Mouse (Mus musculus) hindbrain, embryonic 13.5 days (tissue): ENCODE measurements at regions not wholly inside any gene's neighbourhood (a gene's known extent, or its start where the extent isn't known, plus 50 kb on each side); places are given as distances from the start of the nearest gene placed in this dataset.

Experiments used
- ATAC-seq: fragments of 200-750 bp; cut with Nextera tagmentation; 2 replicates; pipeline ENCODE4 v1.8.0; 2017; ENCODE audit warnings: moderate TSS enrichment; ENCODE audit not compliant: low FRiP score
- H3K27ac ChIP-seq: fragments of 300-500 bp; sonication (generic); 2 replicates; pipeline ENCODE4 v1.5.1; 2015; ENCODE audit warnings: inconsistent platforms, mild to moderate bottlenecking, moderate library complexity
- H3K27me3 ChIP-seq: fragments of 300-500 bp; sonication (generic); 2 replicates; pipeline ENCODE4 v1.6.1; 2015; ENCODE audit warnings: mild to moderate bottlenecking, inconsistent platforms
- H3K36me3 ChIP-seq: fragments of 300-500 bp; sonication (generic); 2 replicates; pipeline ENCODE4 v1.6.1; 2015; ENCODE audit warnings: mild to moderate bottlenecking, inconsistent platforms
- H3K4me1 ChIP-seq: fragments of 300-500 bp; sonication (generic); replicated peaks from 2 replicates; pipeline ENCODE4 v1.6.1; 2015; ENCODE audit warnings: inconsistent platforms
- H3K4me2 ChIP-seq: fragments of 300-500 bp; sonication (generic); 2 replicates; pipeline ENCODE4 v1.6.1; 2015; ENCODE audit warnings: inconsistent platforms, mild to moderate bottlenecking, moderate library complexity
- H3K4me3 ChIP-seq: fragments of 300-500 bp; sonication (generic); 2 replicates; pipeline ENCODE4 v1.5.1; 2015; ENCODE audit warnings: mild to moderate bottlenecking, inconsistent platforms
- H3K9ac ChIP-seq: fragments of 300-500 bp; sonication (generic); 2 replicates; pipeline ENCODE4 v1.6.1; 2015; ENCODE audit warnings: mild to moderate bottlenecking, inconsistent platforms
- H3K9me3 ChIP-seq: fragments of 300-500 bp; sonication (generic); 2 replicates; pipeline ENCODE4 v1.6.1; 2016; ENCODE audit warnings: inconsistent platforms
- WGBS: fragments of 180-500 bp; shearing (Covaris S2); methylation state at CpG from one replicate; pipeline ENCODE4 v1.1.7; 2015; 5-methylcytosine and 5-hydroxymethylcytosine counted together

GRCm38 (mm10) chr9:62220451-62220850, 61.6 kb downstream of the Spesp1 start:
- no peak overlapping the region for H3K4me3 ChIP-seq
- ATAC-seq: no peak
- no peak overlapping the region for H3K9ac ChIP-seq
- 0 out of 2 replicates have a peak, but pooled peaks cover 3% of the 10 kb centered on the region for H3K27me3 ChIP-seq
- no peak overlapping the region for H3K27ac ChIP-seq
- H3K36me3 ChIP-seq: no peaks in the 10 kb centered on the region
- WGBS: 75% methylated on average over 5 of the region's 5 CpGs
- H3K4me1 ChIP-seq: peaks cover 11% of the 10 kb centered on the region
- no peak overlapping the region for H3K4me2 ChIP-seq
- H3K9me3 ChIP-seq: no peaks in the 10 kb centered on the region

GRCm38 (mm10) chr9:62215151-62215859, 66.7 kb downstream of the Spesp1 start:
- H3K9ac ChIP-seq: no peak overlapping the region
- H3K27ac ChIP-seq: no peak overlapping the region
- ATAC-seq: no peak
- no peaks in the 10 kb centered on the region for H3K36me3 ChIP-seq
- no peak overlapping the region for H3K4me3 ChIP-seq
- no peaks in the 10 kb centered on the region for H3K9me3 ChIP-seq
- H3K4me1 ChIP-seq: peaks cover 25% of the 10 kb centered on the region
- H3K4me2 ChIP-seq: no peak overlapping the region
- 61% methylated on average over 13 of the region's 13 CpGs for WGBS
- H3K27me3 ChIP-seq: 0 out of 2 replicates have a peak, but pooled peaks cover 2% of the 10 kb centered on the region

GRCm38 (mm10) chr9:62214546-62214945, 67.5 kb downstream of the Spesp1 start:
- Histone ChIP-seq H3K4me3 (no peak overlapping the region), H3K4me2 (no peak overlapping the region), H3K9me3 (no peaks in the 10 kb centered on the region), H3K4me1 (peaks cover 25% of the 10 kb centered on the region), H3K27ac (no peak overlapping the region), H3K27me3 (no peaks in the 10 kb centered on the region), H3K9ac (no peak overlapping the region), H3K36me3 (no peaks in the 10 kb centered on the region)
- ATAC-seq: no peak
- 91% methylated on average over 4 of the region's 4 CpGs for WGBS

- no peaks in the 10 kb centered on the region for H3K9me3 ChIP-seq
- H3K4me1 ChIP-seq: peaks cover 25% of the 10 kb centered on the region
- H3K27me3 ChIP-seq: no peaks in the 10 kb centered on the region
- ATAC-seq: no peak
- H3K4me2 ChIP-seq: no peak overlapping the region
- no peak overlapping the region for H3K9ac ChIP-seq
- no peak overlapping the region for H3K4me3 ChIP-seq
- H3K27ac ChIP-seq: peak overlapping the region; percentile 10; the same call in 1 of the 2 replicates
- 53% methylated on average over 6 of the region's 6 CpGs for WGBS
- H3K36me3 ChIP-seq: no peaks in the 10 kb centered on the region
Observed at GRCm38 (mm10) chr9:62212615-62213014, 69.4 kb downstream of the Spesp1 start.

- H3K4me3 ChIP-seq: no peak overlapping the region
- H3K4me1 ChIP-seq: peaks cover 24% of the 10 kb centered on the region
- H3K36me3 ChIP-seq: no peaks in the 10 kb centered on the region
- WGBS: 90% methylated on average over 5 of the region's 5 CpGs
- H3K9me3 ChIP-seq: no peaks in the 10 kb centered on the region
- ATAC-seq: no peak
- no peak overlapping the region for H3K9ac ChIP-seq
- no peak overlapping the region for H3K27ac ChIP-seq
- no peaks in the 10 kb centered on the region for H3K27me3 ChIP-seq
- H3K4me2 ChIP-seq: no peak overlapping the region
Observed at GRCm38 (mm10) chr9:62210815-62211214, 71.2 kb downstream of the Spesp1 start.

GRCm38 (mm10) chr9:62208436-62208835, 73.6 kb downstream of the Spesp1 start:
- Histone ChIP-seq H3K9me3 (no peaks in the 10 kb centered on the region), H3K4me3 (no peak overlapping the region), H3K4me2 (no peak overlapping the region), H3K36me3 (no peaks in the 10 kb centered on the region), H3K27ac (no peak overlapping the region), H3K4me1 (peaks cover 18% of the 10 kb centered on the region), H3K27me3 (no peaks in the 10 kb centered on the region), H3K9ac (no peak overlapping the region)
- WGBS: 63% methylated on average over 5 of the region's 5 CpGs
- ATAC-seq: no peak

- no peaks in the 10 kb centered on the region for H3K27me3 ChIP-seq
- no peaks in the 10 kb centered on the region for H3K4me1 ChIP-seq
- H3K4me2 ChIP-seq: no peak overlapping the region
- H3K9ac ChIP-seq: no peak overlapping the region
- H3K9me3 ChIP-seq: no peaks in the 10 kb centered on the region
- ATAC-seq: no peak
- no peaks in the 10 kb centered on the region for H3K36me3 ChIP-seq
- 71% methylated on average over 4 of the region's 4 CpGs for WGBS
- no peak overlapping the region for H3K27ac ChIP-seq
- no peak overlapping the region for H3K4me3 ChIP-seq
Observed at GRCm38 (mm10) chr9:62205264-62205663, 76.7 kb downstream of the Spesp1 start.

- Histone ChIP-seq H3K4me1 (peaks cover 5% of the 10 kb centered on the region; the same call in 1 of the 2 replicates), H3K4me3 (no peak overlapping the region), H3K9me3 (no peaks in the 10 kb centered on the region), H3K27me3 (no peaks in the 10 kb centered on the region), H3K27ac (no peak overlapping the region), H3K36me3 (no peaks in the 10 kb centered on the region), H3K4me2 (no peak overlapping the region), H3K9ac (no peak overlapping the region)
- no peak for ATAC-seq
- whole genome bisulfite sequencing: 34% methylated on average over 4 of the region's 4 CpGs
Observed at GRCm38 (mm10) chr9:62203556-62203955, 78.5 kb downstream of the Spesp1 start.

- no peaks in the 10 kb centered on the region for H3K36me3 ChIP-seq
- no peak overlapping the region for H3K4me2 ChIP-seq
- H3K4me1 ChIP-seq: peaks cover 5% of the 10 kb centered on the region; the same call in 1 of the 2 replicates
- ATAC-seq: no peak
- no peak overlapping the region for H3K27ac ChIP-seq
- H3K9ac ChIP-seq: no peak overlapping the region
- 82% methylated on average over 2 of the region's 2 CpGs for WGBS
- H3K9me3 ChIP-seq: no peaks in the 10 kb centered on the region
- no peaks in the 10 kb centered on the region for H3K27me3 ChIP-seq
- H3K4me3 ChIP-seq: no peak overlapping the region
Observed at GRCm38 (mm10) chr9:62202331-62202730, 79.7 kb downstream of the Spesp1 start.

GRCm38 (mm10) chr9:62197486-62197885, 75.0 kb upstream of the Glce start:
- WGBS: 88% methylated on average over 2 of the region's 2 CpGs
- no peak overlapping the region for H3K9ac ChIP-seq
- H3K4me1 ChIP-seq: peaks cover 11% of the 10 kb centered on the region
- H3K27me3 ChIP-seq: no peaks in the 10 kb centered on the region
- H3K36me3 ChIP-seq: no peaks in the 10 kb centered on the region
- H3K27ac ChIP-seq: no peak overlapping the region
- ATAC-seq: no peak
- H3K9me3 ChIP-seq: no peaks in the 10 kb centered on the region
- H3K4me2 ChIP-seq: no peak overlapping the region
- H3K4me3 ChIP-seq: no peak overlapping the region

- Histone ChIP-seq H3K9ac (no peak overlapping the region), H3K4me1 (peaks cover 47% of the 10 kb centered on the region), H3K4me3 (no peak overlapping the region), H3K9me3 (no peaks in the 10 kb centered on the region), H3K4me2 (no peak overlapping the region), H3K27ac (no peak overlapping the region), H3K36me3 (no peaks in the 10 kb centered on the region), H3K27me3 (no peaks in the 10 kb centered on the region; the same call in 1 of the 2 replicates)
- 9% methylated on average over 6 of the region's 6 CpGs for WGBS
- no peak for ATAC-seq
Observed at GRCm38 (mm10) chr9:62192424-62192892, 70.0 kb upstream of the Glce start.

- Histone ChIP-seq H3K27ac (peak overlapping the region; percentile 80), H3K9ac (no peak overlapping the region), H3K27me3 (no peaks in the 10 kb centered on the region; the same call in 1 of the 2 replicates), H3K9me3 (no peaks in the 10 kb centered on the region), H3K36me3 (no peaks in the 10 kb centered on the region), H3K4me2 (no peak overlapping the region), H3K4me3 (no peak overlapping the region), H3K4me1 (peaks cover 55% of the 10 kb centered on the region)
- peak; percentile 74; the same call in 1 of the 2 replicates for ATAC-seq
- WGBS: 10% methylated on average over 6 of the region's 6 CpGs
Observed at GRCm38 (mm10) chr9:62190474-62190873, 68.0 kb upstream of the Glce start.

- no peak for ATAC-seq
- Histone ChIP-seq H3K4me3 (no peak overlapping the region), H3K27me3 (no peaks in the 10 kb centered on the region; the same call in none of the 2 replicates), H3K4me2 (no peak overlapping the region), H3K4me1 (peaks cover 55% of the 10 kb centered on the region), H3K36me3 (no peaks in the 10 kb centered on the region), H3K27ac (peak overlapping the region; percentile 13; the same call in 1 of the 2 replicates), H3K9me3 (no peaks in the 10 kb centered on the region), H3K9ac (no peak overlapping the region)
- WGBS: 37% methylated on average over 6 of the region's 6 CpGs
Observed at GRCm38 (mm10) chr9:62188835-62189234, 66.4 kb upstream of the Glce start.
